Mouse (Mus musculus) heart, adult 18-20 months (tissue): Measurements from ENCODE around the gene Nfe2l3. TPM values are rescaled to one million over a fixed set of nuclear protein-coding genes. Genes with fewer than 3 reads are reported as not detected.
A peak's percentile ranks its signal among the peaks of the same experiment; 100 is the strongest.

ENCODE experiments used
- DNase-seq, 2 experiments: peaks; one replicate each; pipeline ENCODE4 v3.0.0; 2021 to 2022; ENCODE audit warnings: mixed read lengths in 1 of 2
- total RNA-seq, 2 experiments: library from RNA; stranded (reverse); gene quantifications; 2 replicates each; pipeline ENCODE4 v1.2.3; 2021

The Nfe2l3 gene
- total RNA-seq, 2 experiments from 2014 or later = 0.18 TPM; not detected in 1

GRCm38 (mm10) chr6:51486076-51486710 is 53.7 kb downstream of the Nfe2l3 start:
- no peak for DNase-seq

- no peak for DNase-seq
Observed at GRCm38 (mm10) chr6:51486731-51487130, 54.3 kb downstream of the Nfe2l3 start.

DNA sequence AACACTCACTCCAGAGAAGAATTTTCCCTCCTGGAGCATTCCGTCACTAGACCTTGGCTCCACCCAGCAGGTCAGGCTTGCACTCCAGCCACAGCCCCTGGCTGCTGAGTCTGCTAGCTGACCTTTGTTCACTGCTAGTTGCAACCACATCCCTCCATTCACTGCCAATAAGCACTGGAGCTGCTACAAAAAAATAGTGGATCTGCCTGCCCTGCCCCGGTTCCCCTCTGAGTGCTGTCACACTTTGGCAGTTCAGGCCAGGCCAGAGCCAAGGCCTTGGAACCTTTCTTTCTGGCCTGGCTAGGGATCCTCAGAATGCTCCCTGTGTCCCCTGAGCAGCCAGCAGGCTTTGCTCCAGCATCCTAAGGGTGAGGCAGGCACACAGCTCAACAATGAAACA is 57.3 kb downstream of the Nfe2l3 start:
- peak; percentile 54 to 83 for DNase-seq

DNA sequence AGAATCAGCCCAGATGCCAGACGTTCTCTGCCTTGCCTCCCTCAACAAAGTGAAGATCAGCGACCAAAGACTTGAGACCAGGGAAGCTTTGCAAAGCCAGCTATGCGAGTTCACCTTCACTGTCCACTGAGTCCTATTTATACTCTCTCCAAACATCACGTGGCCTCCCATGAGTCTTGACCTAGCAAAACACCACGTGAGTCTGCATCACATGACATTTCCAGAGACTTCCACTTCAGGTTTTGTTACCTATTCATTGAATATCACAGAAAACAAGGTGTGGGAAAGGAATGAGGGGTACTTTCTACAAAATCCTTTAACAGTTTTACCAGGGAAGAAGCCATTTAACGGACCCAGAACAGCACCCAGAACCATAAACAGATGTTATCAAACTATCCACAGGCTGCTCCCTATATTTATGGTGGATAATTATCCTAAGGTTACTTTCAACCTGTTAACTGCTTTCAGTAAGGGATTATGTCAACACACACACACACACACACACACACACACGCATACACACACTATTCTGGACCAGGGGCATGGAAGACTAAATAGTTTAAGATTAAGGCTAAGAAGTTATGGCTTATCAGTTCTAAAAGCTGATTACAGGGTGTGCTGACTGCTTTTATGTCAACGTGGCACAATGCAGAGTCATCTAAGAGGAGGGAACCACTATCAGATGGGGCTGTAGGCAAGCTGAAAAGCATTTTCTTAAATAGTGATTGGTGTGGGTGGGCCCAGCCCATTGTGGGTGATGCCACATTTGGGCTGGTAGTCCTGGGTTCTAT is 65.0 kb downstream of the Nfe2l3 start:
- DNase-seq = no peak

DNA sequence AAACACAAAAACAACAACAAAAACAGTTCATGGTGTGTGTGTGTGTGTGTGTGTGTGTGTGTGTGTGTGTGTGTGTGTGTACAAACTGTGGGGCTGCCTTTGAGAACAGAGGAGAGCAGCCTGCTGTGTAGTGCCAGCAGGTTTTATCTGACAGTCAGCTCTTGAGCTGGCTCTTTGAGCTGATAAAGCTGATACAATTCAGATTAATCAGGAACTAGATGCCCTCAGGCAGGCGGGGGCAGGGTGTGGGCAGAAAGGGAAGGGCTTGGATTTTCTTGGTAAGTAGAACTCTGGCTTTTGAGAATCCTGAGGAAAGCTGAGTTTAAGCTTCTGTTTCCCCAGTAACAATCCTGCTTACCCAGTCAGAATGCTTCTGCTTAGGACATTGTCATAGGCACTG is 73.2 kb downstream of the Nfe2l3 start:
- DNase-seq = no peak

DNA sequence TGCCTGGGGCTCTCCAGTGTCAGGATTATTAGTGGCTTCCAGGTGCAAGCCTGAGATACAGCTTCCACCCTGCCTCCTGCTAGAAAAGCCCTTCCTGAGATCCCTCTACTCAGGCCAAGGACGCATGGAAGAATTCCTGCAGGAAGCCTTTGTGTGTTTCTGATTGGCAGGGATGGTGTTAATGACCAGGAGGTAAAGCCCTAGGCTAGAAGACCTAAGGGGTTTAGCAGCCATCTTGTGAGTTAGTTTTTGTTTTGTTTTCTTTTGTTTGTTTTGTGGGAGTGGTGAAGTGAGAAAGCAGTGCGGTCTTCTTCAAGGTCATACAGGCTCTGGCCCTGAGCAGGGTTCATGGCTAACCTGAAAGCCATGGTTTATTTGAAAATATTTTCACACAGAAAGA is 75.1 kb downstream of the Nfe2l3 start:
- DNase-seq = no peak

Other genes starting within 250 kb of the Nfe2l3 start
- gene Hnrnpa2b1, start 37.2 kb downstream of the Nfe2l3 start, total RNA-seq = 100 to 1,000 TPM; 437 to 447 TPM
- gene Cbx3, start 37.7 kb downstream of the Nfe2l3 start, total RNA-seq = 10 to 100 TPM; 61.9 to 63.4 TPM
- 10 to 100 TPM; 13.9 to 15.9 TPM for gene Snx10, start 91.2 kb downstream of the Nfe2l3 start, total RNA-seq